Mouse (Mus musculus) cerebellum, adult 8-10 months (tissue): Measurements from ENCODE around the gene Skida1.
A peak's percentile ranks its signal among the peaks of the same experiment; 100 is the strongest.

Experiments
- DNase-seq: peaks from one replicate; pipeline ENCODE4 v3.0.0; 2022

Skida1 gene

DNA sequence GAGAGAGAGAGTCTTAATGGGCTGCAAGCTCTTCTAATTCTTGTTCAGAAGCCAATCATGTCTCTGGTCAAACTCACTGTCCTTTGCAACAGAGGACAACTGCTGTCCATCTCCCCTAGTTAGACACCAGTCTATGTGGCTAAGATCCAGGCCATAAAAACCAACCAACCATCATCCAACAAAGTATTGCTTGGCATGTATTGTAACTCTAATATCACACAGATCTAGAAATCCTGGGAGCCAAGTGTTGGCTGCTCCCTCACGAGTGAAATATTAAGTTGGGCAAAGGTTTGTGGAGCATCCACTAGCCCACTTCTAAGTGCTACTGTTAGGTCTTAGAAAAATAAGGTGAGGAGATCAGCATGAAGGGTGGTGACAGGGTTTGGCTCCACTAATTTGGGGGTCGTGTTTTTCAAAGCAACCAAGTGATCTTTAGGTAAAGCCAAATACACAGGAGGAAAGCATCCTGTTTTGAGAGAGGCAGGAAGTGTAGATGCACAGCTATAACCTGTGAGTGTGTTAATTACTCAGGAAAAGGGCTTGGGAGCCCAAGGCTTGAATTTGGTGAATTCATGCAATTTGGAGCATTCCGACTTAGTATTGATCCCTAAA, 10.6 kb downstream of the Skida1 start:
- DNase-seq: no peak

DNA sequence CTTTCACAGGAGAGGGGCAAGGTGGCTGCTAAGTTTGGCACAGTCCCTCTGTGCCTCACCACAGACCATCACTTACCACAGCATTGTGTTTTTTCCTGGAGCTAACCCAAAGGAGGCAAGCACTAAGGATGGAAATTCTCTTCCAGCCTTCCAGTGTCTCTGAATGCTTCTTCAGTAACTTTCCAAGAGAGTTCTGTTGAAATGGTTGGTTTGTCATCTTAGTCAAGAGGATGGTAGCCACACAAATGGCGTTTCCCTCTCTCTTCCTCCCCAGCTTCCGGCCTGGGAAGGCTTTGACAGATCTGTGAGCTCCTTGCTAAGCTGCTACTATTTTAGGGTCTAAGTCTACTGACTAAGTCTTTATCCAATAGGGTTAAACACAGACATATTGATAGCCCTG, 11.4 kb downstream of the Skida1 start, which contains the start of gene A930004D18Rik:
A930004D18Rik (minus strand) TSS at position 247 of the 400 bp plus-strand sequence.
- DNase-seq: no peak

DNA sequence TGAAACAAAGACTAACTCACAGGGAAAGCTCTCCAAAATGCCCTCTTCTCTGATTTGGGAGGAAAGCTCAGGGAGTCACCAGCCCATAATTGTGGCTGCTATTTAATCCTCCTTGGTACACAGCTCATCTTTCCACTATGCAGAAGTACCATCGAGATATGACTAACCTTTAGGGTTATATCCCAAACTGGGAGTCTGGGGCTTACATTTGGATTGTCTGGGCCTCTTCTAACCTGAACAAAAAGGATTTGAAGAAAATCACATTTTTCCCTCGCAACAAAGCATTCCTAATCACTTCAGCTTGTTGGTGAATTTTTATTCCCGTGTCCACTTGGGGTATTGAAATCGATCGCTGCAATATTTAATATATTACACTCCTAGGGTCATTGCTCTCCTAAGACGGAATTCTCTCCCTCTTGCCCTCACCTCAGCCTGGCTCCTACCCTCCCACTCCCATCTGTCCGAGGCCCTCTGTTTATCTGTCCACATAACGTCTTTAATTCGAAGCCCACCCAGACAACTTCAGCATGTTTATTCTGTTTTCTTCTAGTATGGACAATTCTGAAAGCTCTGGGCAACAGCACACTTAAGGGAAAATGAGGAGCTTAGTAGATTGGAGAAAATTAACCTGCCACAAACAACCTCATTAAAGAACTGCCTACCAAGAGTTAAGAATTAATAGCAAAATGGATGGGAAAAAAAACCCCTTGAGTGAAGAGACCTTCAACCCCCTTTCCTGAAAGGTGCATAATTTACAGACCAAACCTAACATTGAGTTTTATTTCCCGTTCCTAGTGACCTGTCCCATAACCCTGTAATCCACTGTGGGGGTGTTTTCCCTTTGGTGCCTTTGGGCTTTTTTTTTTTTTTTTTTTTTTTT, 14.2 kb downstream of the Skida1 start:
- DNase-seq: no peak

DNA sequence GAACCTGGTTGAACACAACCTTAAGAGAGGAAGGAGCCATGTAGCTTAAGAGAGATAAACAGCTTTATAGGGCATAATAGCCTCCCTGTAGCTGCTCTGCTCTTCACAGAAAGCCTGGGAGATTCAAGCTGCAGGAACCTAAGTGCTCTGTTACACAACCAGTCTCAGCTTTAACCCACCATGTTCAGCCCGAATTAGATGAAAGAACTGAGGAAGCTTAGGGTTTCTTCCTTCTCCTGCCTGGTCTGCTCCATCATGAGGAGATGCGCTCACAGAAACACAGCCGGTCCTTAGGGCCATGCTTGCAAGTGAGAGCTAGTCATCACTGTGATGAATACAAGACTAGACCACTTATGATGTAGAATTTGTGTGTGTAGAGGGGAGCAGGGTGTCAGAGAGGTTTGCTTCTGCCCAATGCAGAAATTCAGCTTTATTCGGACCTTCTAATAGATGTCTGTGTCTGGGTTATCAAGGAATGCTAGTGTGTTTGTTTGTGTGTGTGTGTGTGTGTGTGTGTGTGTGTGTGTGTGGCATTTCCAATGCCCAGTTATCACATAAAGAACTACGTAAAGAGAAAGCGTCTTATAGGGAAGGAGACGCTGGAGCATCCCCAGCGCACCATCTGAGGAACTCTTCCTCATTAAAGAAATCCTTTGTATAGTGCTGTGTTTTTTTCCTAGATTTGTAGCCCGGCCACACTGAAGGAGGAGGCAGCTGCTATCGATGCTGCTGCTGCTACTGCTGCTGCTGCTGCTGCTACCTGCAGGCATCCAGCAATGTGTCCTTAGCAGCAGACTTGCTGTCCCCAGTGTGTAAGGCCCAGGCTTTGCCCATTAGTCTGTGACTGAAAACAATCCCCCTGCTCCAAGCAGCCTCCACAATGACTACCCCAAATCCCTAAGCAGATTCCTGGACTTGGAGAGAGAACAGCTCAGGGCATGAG, 15.4 kb downstream of the Skida1 start:
- no peak for DNase-seq

DNA sequence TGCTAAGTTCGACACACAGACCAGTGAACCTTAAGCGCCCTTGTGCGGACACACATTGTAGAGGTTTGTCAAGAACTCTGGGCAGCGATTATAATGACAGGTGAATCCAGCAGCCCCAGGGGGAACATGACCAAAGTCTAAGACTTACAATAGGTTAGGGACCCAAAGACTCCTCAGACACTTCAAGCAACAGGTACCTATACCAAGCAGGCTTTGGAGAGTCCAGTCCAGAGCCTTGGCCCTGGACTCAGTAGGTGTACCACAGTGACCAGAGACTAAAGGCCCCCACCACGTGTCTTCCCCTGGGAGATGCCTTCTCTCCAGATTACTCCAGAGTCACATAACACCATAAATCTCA, 16.3 kb downstream of the Skida1 start:
- DNase-seq: no peak

DNA sequence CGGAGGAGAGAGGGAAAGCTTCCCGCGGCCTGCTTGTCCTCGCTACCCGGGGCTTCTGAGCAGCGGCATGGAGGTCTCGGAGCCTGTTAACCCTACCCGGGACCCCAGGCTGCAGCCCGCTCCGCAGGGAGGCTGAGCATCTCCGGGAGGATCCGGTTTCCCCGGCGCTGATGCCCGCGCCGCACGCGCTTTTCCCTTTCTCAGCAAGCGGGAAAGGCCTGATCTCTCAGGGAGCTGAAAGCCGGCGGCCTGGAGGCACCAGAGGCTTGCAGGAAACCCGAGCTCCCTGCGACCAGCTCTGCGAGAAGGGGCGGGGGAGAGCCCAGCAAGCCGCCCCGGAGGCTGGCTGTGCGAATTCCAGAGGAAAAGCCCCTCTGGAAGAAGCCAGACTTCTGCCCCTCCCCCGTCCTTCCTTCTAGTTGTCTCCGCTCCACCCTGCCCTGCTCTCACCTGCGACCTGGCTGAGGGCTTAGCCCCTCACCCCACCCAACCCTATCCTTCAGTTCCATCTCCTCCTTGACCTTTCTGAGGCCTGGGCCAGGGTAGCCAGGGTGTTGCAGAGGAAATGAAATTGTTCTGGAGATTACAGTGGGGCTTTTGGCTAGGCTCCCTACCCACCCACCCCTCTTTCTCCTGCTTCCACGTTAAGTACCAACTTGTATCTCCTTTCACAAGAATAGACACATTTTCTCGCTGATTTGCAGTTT, 16.9 kb downstream of the Skida1 start:
- peak; percentile 32 for DNase-seq

DNA sequence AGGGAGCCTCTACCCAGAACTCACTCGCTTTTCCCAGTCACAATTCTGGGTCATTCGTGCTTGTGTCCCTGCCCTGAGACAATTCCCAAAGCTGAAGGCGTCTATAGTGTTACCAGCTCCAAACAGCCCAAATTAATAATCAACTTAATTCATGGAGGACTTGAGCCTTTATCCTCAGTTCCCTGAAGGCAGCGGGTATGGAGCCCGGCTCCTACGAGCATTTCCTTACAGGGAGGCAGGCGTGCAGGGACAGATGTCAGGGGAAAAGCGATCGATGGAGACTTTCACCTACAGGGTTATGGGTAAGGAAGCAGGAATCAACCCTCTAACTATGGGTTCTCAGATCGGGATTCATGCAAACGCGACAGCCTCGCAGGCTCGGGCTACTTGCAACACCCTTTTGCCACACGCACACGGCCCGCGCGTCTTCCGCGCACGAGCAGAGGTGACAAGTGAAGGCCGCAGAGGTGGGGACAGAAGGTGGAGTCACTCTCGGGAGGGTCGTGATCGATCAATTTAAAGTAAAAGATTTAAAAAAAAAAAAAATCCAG, 17.5 kb downstream of the Skida1 start:
- no peak for DNase-seq

DNA sequence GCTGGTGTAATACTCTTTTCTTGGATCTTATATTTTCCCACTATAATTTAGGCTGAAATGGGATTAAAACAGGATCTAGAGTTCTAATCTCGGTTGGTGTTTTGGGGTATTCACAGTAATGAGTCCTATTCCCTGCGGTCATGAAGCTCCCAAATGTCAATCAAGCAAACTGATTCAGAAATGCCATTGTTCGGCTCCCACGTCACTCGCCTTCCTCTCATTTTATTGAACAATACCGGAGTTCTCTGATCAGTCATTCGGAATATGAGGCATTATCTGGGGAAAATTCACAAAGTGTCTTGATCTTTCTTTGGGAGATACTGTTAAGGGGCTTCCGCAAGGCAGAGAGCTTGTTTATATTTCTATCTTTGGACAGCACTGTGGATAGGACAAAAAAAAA, 18.3 kb downstream of the Skida1 start:
- no peak for DNase-seq

DNA sequence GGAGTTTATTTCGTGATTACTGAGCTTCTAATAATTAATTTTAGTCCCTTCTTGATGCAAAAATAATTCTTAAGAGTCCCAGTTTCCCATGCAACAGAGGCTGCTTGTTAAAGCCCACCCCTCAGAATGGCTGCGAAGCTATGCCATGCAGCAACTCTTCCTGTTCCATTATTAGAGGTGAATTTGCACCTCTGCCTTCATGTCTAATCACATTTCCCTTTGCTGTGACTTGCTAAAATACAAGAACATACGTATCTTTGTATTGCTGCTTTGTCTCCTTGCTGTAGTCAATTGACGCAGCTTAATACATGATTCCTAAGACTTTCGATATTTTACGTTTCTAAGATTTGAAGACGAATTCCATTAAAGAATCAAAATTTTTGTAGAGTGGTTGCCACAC, 19.2 kb downstream of the Skida1 start:
- no peak for DNase-seq

DNA sequence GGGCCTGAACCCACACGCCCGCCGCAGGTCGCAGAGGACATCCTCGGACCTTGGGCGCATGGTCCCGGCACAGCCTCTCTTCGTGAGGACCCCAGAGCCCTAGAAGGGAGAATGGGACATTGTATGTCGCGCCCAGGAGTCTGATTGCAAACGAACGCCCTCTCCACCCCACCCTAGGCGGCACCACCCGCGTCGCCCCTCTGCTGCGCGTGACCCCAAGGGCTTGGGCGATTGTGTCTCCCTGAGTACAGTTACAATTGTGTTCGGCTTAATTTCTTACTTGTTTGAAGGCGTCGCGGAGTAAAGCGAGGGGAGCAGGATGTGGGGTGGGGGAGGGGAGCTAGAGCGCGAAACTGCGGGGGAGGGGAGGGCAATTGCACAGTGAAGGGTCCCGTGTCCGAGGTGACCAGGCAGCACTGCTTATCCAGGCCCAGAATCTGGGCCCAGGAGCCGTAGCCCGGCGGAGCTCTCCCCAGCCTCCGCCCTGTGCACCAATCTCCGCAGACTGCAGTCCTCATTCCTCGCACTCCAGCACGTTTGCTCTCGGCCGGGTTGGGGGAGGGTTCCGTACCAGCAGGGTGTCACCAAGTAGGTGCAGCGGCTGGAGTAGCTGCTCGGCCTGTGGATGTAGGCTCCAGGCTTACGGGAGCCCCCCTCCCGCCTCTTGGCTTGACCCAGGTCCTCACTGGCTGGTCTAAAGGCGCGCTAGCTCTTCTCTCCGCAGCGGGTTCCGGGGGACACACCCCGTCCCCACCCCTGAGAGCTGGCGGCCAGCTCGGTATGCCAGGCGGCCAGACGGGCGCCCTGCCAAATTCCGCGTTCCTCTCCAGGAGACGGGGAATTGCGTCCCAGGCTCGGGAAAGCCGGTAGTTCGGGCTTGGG, 20.5 kb downstream of the Skida1 start:
- DNase-seq: peak; percentile 86

DNA sequence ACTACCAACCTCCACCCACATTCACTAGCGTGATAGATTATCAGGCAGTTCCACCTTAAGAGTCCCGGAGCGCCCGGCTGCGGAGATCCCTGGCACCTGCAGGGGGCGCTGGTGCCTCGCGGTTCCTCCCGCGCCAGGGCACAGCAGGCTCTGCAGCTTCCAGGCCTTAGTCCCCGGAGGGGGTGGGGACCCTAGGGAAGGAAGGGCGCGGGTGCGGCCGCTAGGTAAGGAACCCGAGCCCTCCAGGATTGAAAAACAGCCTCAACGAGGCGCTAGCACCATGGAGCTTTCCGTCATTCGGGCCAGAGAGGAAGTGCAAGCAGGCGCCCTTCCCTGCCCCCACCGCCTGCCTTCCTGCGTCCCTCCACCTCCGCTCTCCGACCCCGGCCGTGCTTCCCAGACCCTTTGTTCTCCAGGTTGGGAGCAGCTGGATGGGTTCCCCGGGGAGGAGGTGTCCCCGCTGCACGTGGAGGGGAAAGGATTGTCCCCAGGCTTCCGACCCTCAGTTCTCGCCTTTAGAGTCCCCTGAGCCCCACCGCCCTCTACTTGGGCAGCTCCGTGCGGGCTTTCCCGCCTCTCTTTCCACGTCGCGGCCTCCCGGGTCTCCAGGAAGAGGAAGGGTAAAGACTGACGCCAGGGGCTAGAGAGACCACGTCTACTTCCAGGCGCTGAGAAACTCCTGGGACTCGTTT, 21.3 kb downstream of the Skida1 start:
- peak; percentile 95 for DNase-seq

DNA sequence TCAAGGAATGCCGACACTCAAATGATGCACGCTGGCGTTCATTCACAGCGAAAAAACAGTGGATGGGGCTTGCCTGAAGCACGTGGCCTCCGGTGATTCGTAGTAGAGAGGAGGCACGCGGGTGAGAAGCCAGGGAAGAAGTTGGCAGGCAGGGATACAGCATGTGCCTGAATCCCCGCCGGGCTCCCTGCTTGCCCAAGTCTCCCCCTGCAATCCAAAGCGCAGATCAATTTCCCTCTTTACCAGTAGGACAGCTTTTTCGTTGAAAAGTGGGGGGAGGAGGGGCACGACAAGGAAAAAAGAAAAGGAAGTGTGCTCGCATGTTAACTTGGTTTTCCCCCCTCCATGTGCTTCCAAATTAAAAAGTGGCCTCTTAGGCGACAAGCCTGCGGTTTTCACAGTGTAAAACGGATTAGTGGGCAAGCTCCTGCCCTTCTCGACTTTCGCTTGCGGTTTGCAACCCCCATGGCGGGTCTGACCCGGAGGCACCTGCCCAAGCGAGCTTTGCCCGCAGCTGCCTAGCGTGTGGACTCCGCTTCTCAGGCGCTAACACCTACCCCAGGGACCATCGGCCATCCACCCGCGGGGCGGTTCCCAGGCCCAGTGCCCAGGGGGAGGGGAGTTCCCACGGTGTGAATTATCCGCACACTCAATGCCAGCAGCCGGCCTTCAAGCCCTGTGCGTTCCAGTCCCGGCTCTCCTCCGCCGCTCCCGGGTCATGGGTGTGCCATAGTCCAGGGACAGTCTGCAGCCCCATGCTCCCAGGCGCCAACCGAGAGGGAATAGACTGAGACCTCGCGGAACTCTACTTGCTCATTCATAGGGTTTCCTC, 22.5 kb downstream of the Skida1 start:
- peak; percentile 34 for DNase-seq

DNA sequence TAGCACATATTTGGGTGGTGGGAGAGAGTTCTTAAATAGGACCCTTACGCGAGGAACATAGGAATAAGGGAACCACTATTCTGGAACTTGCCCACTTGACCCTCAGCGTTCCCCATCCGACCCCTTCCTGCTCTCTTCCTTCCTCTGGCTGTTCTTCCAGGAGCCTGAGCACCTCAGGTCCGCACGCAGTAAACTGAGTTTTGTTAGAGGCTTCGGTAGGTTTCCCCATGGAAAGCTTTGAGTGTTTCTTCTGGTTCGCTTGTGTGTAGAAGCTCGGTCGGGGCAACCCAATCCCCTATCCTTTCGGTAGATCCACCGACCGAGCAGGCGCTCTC, 23.1 kb downstream of the Skida1 start:
- DNase-seq: no peak

DNA sequence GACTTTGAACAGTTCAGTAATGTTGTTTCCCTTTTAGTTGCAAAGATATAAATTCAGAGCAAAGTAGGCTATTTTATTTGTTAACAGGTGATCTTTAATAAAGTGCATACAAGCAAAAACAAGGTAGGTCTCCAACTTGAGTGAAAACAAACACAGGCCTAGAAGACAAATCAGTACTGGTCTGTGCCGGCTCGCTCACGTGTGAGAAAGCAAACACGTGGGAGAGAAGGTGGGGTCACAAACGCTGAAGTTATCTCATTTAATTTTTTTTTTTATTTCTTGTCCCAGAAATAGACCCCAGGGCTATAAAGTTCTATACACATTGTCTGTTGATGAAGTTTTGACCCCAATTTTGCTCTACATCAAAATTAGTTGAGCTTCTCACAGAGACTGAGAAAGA, 23.7 kb downstream of the Skida1 start:
- no peak for DNase-seq

DNA sequence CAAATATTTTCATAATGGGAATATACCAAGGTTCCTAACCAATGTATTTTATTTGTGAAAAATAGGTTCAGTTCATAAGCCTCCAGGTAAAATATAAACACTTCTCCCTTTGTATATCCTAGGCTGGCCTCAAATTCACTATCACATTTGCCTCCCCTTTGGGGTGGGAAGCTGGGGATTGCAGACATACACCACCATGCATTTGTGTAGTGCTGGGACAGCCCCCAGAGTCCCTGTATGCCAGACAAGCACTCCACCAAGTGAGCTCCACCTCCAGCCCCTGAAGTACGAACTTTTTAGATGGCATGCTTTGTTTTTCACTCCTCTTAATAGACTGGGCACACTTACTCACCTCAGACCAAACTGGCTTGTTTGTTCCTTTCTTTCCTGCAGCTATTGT, 26.0 kb downstream of the Skida1 start:
- no peak for DNase-seq

DNA sequence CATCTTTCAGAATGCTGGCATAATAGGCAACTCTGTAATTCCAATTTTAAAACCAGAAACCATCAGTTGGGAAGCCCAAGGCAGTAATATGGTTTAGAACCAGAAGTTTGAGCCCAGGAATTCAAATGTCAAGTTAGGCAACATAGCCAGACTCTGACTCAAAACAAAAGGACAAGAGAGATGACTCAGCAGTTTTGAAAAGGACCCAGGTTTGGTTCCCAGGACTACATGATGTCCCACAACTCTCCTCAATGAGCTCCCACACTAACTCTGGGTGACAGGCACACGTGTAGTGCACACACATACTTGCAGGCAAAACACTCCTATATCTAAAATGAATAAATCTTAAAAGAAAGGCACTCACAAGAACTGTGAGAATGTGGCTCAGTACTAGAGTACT, 29.7 kb downstream of the Skida1 start:
- DNase-seq: no peak

DNA sequence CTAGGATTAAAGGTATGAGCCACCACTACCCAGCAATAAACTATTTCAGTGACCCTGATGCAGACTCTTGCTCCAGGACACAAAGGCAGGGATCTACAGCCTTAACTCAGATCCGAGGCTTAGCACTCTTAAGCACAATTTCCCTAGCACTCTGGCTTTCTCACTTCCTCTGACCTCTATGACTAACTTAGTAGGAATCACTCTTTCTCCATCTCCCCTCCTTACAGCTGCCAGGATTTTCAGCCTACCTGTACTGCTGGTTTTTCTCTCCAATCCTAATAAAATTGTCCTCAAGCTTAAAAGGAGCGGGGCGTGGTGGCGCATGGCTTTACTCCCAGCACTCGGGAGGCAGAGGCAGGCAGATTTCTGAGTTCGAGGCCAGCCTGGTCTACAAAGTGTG, 31.5 kb downstream of the Skida1 start:
- DNase-seq: no peak

DNA sequence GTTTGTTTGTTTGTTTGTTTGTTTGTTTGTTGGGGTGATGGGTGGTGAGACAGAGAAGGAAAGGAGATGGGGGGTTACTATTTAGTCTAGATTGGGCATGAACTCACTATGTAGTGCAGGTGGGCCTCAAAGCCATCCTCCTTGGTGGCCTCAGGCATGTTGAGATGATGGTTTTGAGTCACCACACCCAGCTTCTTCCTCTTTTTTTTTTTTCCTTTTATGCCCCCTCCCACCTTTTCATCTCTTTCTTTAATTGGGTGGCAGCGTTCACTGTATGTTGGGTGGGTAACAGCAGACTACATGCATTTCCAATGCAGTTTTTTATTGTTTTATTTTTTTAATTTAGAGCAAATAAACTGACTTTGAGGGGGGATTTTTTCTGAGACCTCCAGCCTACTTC, 32.2 kb downstream of the Skida1 start:
- no peak for DNase-seq

DNA sequence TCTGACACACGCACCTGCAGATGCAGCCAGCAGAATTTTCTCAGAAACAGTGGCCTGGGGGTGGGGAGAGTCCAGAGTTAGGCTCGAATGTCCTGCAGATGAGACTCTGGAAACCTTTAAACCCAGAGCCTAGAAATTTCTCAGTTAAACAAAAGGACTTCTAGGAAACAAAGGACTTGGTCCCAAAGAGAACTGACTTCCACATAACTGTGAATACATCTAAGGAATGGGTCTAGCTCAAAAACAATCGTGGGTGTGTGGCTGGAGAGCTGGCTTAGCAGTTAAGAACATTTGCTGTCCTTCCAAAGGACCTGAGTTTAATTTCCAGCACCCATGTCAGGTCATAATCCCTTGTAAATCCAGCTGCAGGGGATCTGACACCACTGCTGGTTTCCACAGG, 33.3 kb downstream of the Skida1 start:
- no peak for DNase-seq

DNA sequence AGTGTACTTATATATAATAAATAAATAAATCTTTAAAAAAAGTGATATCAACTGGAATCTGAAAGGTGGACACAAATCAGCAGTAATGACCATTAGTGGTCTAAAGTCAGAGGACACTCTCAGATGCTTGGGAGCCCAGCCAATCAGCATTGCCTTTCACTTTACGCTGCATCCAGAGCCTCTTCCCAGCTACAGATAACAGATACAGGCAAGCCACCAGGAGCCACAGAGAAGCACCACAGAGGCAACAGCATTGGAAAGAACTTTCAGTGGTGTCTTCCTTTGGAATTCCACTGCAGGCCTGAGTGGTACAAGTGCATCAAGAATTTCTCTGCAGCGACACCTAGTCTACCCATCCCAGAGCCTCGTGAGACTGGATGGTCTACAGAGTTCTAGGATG, 36.0 kb downstream of the Skida1 start:
- DNase-seq: no peak
